Mouse (Mus musculus): ENCODE results near the gene Npas3.
"Not testable (repeated sequence)": the region's sequence is repeated elsewhere in the genome, so short reads cannot be mapped to it uniquely, and the experiment has no call there.

The Npas3 gene

GRCm38 (mm10) chr12:53248101-53248727, at the start of gene Npas3:
Gene Npas3 (plus strand): TSS chr12:53248677.
- DNase-seq, result peak; percentile 62

- DNase-seq, result no peak
These were observed 31.3 kb upstream of the Npas3 start for GRCm38 (mm10) chr12:53217141-53217540.

- no peak for DNase-seq
These were observed 25.7 kb upstream of the Npas3 start for GRCm38 (mm10) chr12:53222742-53223141.

DNA sequence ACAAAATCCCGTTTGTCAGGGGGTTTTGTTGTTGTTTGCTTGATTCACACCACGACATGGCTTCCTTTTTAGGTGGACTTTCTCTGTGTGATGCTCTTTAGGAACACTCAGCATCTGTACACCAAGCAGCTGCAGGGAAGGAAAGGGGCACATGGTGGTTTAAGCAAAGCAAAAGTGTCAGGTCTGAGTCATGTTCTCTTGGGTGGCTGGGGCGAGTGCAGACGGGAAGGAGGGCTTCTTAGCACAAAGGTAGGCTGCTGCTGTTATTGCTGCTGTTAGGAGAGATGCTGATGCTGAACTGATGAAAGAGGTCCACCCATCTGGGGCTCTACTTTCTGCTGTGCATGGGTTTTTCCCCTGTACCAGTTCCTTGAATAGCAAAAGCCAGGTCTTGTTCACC, 21.1 kb upstream of the Npas3 start:
- DNase-seq, result no peak

- no peak for DNase-seq
These were observed 19.1 kb upstream of the Npas3 start for GRCm38 (mm10) chr12:53229419-53229818.

DNA sequence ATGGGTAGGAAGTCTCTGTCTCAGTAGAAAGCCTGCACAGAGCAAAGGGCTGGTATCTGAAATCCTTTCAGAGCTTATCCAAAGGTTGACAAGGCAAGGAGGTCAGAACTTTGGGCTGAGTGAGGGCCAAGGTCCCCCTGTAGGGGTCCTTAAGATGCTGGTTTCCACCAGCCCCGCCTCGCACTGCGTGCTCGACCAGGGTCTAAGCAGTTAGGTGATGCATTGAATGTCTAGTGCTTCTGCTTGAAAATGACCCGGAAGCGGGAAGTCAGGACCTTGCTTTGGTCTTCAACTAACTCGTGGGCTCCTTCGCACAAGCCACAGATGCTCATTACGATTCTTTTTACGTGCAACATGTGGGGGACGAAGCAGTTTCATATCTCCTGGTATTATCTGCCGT, 2.3 kb upstream of the Npas3 start:
- no peak for DNase-seq

GRCm38 (mm10) chr12:53246581-53247490, 1.6 kb upstream of the Npas3 start:
- DNase-seq, result peak; percentile 15

GRCm38 (mm10) chr12:53247491-53248035, 914 bp upstream of the Npas3 start:
- DNase-seq, result no peak

- DNase-seq, result peak; percentile 7
These were observed 319 bp downstream of the Npas3 start for GRCm38 (mm10) chr12:53248796-53249195.

- DNase-seq, result peak; percentile 26
These were observed 3.3 kb downstream of the Npas3 start for GRCm38 (mm10) chr12:53251701-53252181.

GRCm38 (mm10) chr12:53252213-53252571, 3.7 kb downstream of the Npas3 start:
- peak; percentile 19 for DNase-seq

GRCm38 (mm10) chr12:53252572-53253422, 4.3 kb downstream of the Npas3 start:
- DNase-seq, result peak; percentile 48

- DNase-seq, result peak; percentile 34
These were observed 5.1 kb downstream of the Npas3 start for GRCm38 (mm10) chr12:53253461-53254159.

GRCm38 (mm10) chr12:53254160-53254480, 5.6 kb downstream of the Npas3 start:
- no peak for DNase-seq

DNA sequence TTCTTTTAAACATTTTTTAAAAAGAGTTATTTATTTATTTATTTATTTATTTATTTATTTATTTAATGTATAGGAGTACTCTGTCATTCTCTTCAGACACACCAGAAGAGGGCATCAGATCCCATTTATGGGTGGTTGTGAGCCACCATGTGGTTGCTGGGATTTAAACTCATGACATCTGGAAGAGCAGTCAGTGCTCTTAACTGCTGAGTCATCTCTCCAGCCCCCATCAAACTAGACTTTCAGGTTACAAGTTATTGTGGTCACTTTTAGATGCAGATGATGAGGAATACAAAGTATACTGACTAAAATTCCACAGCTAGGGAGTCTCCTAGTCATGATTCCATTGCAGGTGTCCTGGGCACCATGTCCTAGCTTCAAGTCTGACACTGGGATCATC, 26.0 kb downstream of the Npas3 start:
- not testable (repeated sequence) for DNase-seq

DNA sequence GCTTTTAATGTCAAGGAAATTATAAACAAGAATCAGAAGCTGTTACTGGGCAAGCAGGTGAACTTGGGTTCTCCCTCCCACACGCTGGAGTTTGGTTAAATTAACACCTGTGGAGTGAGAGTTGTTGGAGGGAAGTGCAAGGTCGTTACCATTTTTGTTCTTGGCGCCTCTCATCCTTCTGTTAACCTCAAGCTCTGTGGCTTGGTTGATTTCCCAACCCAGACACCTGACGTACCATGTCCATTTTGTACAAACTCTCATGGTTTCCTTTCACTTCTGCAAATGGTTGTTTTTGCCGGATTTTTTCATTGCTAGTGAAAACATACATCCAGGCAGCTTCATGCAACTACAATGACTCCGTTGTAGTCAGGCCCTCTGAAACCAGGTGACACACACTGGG, 28.9 kb downstream of the Npas3 start:
- DNase-seq, result no peak

- no peak for DNase-seq
These were observed 41.9 kb downstream of the Npas3 start for GRCm38 (mm10) chr12:53290341-53290740.

- DNase-seq, result no peak
These were observed 42.4 kb downstream of the Npas3 start for GRCm38 (mm10) chr12:53290846-53291245.

GRCm38 (mm10) chr12:53292010-53292409, 43.5 kb downstream of the Npas3 start:
- no peak for DNase-seq

DNA sequence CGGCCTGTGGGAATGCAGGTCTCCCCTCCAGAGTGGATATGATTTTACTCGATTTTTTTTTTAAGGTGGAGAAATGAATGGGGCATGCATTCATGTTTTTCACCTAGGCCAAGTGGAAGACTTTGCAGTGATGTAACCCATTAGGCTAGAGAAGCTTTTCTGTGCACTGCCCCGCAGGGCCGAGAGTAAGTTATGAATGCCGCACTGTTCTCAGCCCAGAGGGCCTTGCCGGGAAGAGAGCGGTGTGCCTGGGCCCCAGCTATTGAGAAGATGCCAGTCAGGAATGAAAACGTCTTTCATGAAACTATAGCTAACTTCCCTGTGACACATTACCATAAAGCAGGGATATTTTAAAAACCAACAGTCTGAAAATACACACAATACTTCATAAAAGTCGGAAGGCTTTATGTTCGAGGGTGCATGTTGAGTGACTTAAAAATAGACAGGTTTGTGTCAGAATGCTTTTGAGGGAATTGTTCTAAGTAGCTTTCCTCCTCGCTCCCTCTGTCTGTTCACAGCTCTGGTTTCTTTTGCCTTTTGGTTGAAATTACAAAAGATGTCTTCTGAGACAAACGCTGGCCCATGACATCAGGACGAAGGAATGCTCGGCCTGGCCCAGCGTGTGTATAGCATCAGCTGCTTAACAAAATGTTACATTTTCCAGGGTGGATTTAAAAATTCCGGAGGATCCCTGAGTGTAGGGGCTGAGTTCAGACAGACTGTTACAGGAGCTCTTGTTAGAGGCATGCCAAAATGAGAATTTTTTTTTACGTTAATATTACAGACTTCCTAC, 44.2 kb downstream of the Npas3 start:
- DNase-seq, result no peak

DNA sequence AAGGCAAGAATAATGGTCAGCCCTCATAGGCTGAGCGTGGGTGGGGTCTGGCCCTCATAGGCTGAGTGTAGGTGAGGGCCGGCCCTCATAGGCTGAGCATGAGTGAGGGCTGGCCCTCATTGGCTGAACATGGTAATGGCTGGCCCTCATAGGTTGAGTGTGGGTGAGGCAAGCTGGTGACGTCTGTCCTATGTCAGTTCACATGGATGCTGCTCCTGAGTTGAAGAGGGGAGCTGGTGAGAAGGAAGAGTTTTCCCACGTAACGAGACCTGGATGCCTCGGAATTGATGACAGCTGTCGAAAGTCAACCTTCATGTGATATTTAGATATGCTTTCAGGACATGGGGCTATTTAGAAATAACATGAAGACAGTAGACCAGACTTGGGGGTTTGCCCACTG, 45.5 kb downstream of the Npas3 start:
- DNase-seq, result no peak

DNA sequence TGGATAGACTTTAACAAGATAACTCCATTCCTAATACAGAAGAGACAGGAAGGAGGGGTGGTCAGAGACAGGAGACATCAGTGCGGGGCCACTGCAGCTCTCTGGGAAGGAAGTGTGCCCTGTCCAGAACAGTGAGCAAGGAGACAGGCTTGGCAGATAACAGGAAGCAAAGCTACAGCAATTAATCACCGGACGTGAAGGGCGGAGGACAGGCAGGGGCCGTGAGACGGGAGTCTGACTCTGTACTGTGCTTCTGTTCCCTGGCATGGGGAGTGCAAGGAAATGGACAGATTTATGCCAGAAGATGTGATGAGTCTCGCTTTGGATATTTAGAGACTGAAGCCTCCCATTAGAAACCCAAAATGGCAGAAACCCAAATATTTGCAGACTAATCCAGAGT, 47.3 kb downstream of the Npas3 start:
- DNase-seq, result no peak

Data from right cerebral cortex, postnatal 25 days (tissue).